Mouse (Mus musculus): ENCODE results near the gene Fscb. TPM values are rescaled to one million over a fixed set of nuclear protein-coding genes. Genes with fewer than 3 reads are reported as not detected.

Gene Fscb
- total RNA-seq (2023), result not detected

GRCm38 (mm10) chr12:64474590-64474989, at the start of gene Fscb:
Gene Fscb (minus strand): TSS chr12:64474690.

All from B cell, adult 67 days (primary cell).